Mouse (Mus musculus) natural killer cell, adult 2 months (primary cell): ENCODE data around the gene 1700042G07Rik.

ENCODE experiments used
- DNase-seq, 2 experiments: peaks; one replicate each; pipeline ENCODE4 v3.0.0; 2022; ENCODE audit warnings: low spot score in 2 of 2

1700042G07Rik gene

GRCm38 (mm10) chr4:116162142-116162541, 11.0 kb upstream of the 1700042G07Rik start:
- no peak for DNase-seq

GRCm38 (mm10) chr4:116164759-116165554, 8.2 kb upstream of the 1700042G07Rik start:
- DNase-seq, result no peak

GRCm38 (mm10) chr4:116165708-116166407, 7.3 kb upstream of the 1700042G07Rik start:
- no peak for DNase-seq

GRCm38 (mm10) chr4:116167404-116167803, 5.8 kb upstream of the 1700042G07Rik start, which contains the start of gene Tspan1:
Gene Tspan1 (minus strand): TSS chr4:116167601.
- DNase-seq, result peak in 1 of 2 experiments; percentile 12

GRCm38 (mm10) chr4:116168617-116169352, 4.4 kb upstream of the 1700042G07Rik start:
- DNase-seq, result peak; percentile 50 to 64

- DNase-seq, result no peak
Measured at GRCm38 (mm10) chr4:116169353-116169672, 3.9 kb upstream of the 1700042G07Rik start.

GRCm38 (mm10) chr4:116173752-116174151, 580 bp downstream of the 1700042G07Rik start:
- no peak for DNase-seq

- DNase-seq, result no peak
Measured at GRCm38 (mm10) chr4:116174466-116175116, 1.4 kb downstream of the 1700042G07Rik start.

GRCm38 (mm10) chr4:116175136-116175535, 2.0 kb downstream of the 1700042G07Rik start:
- no peak for DNase-seq

- DNase-seq, result no peak
Measured at GRCm38 (mm10) chr4:116175711-116176542, 2.8 kb downstream of the 1700042G07Rik start.

GRCm38 (mm10) chr4:116176543-116176988, 3.4 kb downstream of the 1700042G07Rik start:
- peak in 1 of 2 experiments; percentile 11 for DNase-seq

GRCm38 (mm10) chr4:116177140-116177539, 4.0 kb downstream of the 1700042G07Rik start:
- DNase-seq, result peak in 1 of 2 experiments; percentile 11

GRCm38 (mm10) chr4:116182079-116182478, 8.9 kb downstream of the 1700042G07Rik start:
- DNase-seq, result no peak

GRCm38 (mm10) chr4:116182745-116183144, 9.6 kb downstream of the 1700042G07Rik start:
- no peak for DNase-seq

GRCm38 (mm10) chr4:116185083-116185482, 11.9 kb downstream of the 1700042G07Rik start:
- DNase-seq, result peak; percentile 19 to 41

- DNase-seq, result no peak
Measured at GRCm38 (mm10) chr4:116192286-116192835, 19.2 kb downstream of the 1700042G07Rik start.

GRCm38 (mm10) chr4:116193583-116194383, 20.6 kb downstream of the 1700042G07Rik start:
- no peak for DNase-seq

GRCm38 (mm10) chr4:116198422-116198821, 25.2 kb downstream of the 1700042G07Rik start:
- no peak for DNase-seq

GRCm38 (mm10) chr4:116204422-116204821, 31.2 kb downstream of the 1700042G07Rik start:
- no peak for DNase-seq

- DNase-seq, result no peak
Measured at GRCm38 (mm10) chr4:116206531-116206930, 33.4 kb downstream of the 1700042G07Rik start.
